Mouse (Mus musculus) midbrain, embryonic 14.5 days (tissue): Measurements from ENCODE around the gene Rab3il1. TPM values are rescaled to one million over a fixed set of nuclear protein-coding genes. Genes with fewer than 3 reads are reported as not detected.

ENCODE experiments used
- ATAC-seq: fragments of 200-750 bp; cut with Nextera tagmentation; 2 replicates; pipeline ENCODE4 v1.8.0; 2017; ENCODE audit warnings: moderate number of reproducible peaks, moderate library complexity; ENCODE audit not compliant: low FRiP score, low TSS enrichment
- DNase-seq: peaks from one replicate; pipeline ENCODE4 v3.0.0-alpha.2; 2015
- H3K27ac ChIP-seq: fragments of 300-500 bp; sonication (generic); replicated peaks from 2 replicates; pipeline ENCODE4 v1.5.1; 2014; ENCODE audit warnings: mild to moderate bottlenecking, low read depth, low read length, moderate library complexity
- H3K27me3 ChIP-seq: fragments of 300-500 bp; sonication (generic); 2 replicates; pipeline ENCODE4 v1.6.1; 2014; ENCODE audit warnings: low read length, control low read depth, mixed read lengths; ENCODE audit not compliant: control insufficient read depth, insufficient read depth
- H3K36me3 ChIP-seq: fragments of 300-500 bp; sonication (generic); 2 replicates; pipeline ENCODE4 v1.6.1; 2014; ENCODE audit warnings: low read length, control low read depth; ENCODE audit not compliant: control insufficient read depth, insufficient read depth
- H3K4me1 ChIP-seq: fragments of 300-500 bp; sonication (generic); 2 replicates; pipeline ENCODE4 v1.6.1; 2014; ENCODE audit warnings: mild to moderate bottlenecking, antibody characterized with exemption, low read length, control low read depth; ENCODE audit not compliant: control insufficient read depth, insufficient read depth
- H3K4me2 ChIP-seq: fragments of 300-500 bp; sonication (generic); 2 replicates; pipeline ENCODE4 v1.6.1; 2014; ENCODE audit warnings: mild to moderate bottlenecking, low read length, moderate library complexity
- H3K4me3 ChIP-seq: fragments of 300-500 bp; sonication (generic); replicated peaks from 2 replicates; pipeline ENCODE4 v1.5.1; 2014; ENCODE audit warnings: low read depth, low read length
- H3K9ac ChIP-seq: fragments of 300-500 bp; sonication (generic); replicated peaks from 2 replicates; pipeline ENCODE4 v1.6.1; 2014; ENCODE audit warnings: mild to moderate bottlenecking, low read length, moderate library complexity
- H3K9me3 ChIP-seq: fragments of 300-500 bp; sonication (generic); 2 replicates; pipeline ENCODE4 v1.6.1; 2016; ENCODE audit warnings: low read length, control low read depth, mixed read lengths; ENCODE audit not compliant: control insufficient read depth
- WGBS: fragments of 180-500 bp; shearing (Covaris S2); extraction: QIAGEN DNeasy Blood & Tissue Kit; methylation state at CpG from one replicate; pipeline ENCODE4 v1.1.7; 2014; 5-methylcytosine and 5-hydroxymethylcytosine counted together
- polyA plus RNA-seq: library from polyadenylated mRNA; unstranded; fragments of >200 nt; fragmentation: Nextera tagmentation; extraction: Ambion mirVana; gene quantifications from 2 replicates; pipeline ENCODE4 v1.2.1, GENCODE M21; 2014

Gene Rab3il1
- 13.3 and 19.2 TPM in 2 replicates for polyA plus RNA-seq

GRCm38 (mm10) chr19:10001206-10001969 lies at the start of gene Rab3il1, which contains the start of gene Best1:
Gene Rab3il1, plus strand, starts transcription at chr19:10001669.
Gene Best1, minus strand, starts transcription at chr19:10001633.
- no peak for DNase-seq
- no peak for ATAC-seq
- no peaks in the 10 kb centered on the region for H3K4me1 ChIP-seq
- H3K27ac ChIP-seq = no peak within 1 kb of the TSS
- H3K36me3 ChIP-seq = no peaks in the 10 kb centered on the region
- no peak within 1 kb of the TSS for H3K4me3 ChIP-seq
- no peak within 1 kb of the TSS for H3K4me2 ChIP-seq
- no peak within 1 kb of the TSS for H3K9ac ChIP-seq
- no peaks in the 10 kb centered on the region for H3K9me3 ChIP-seq
- no peaks in the 10 kb centered on the region for H3K27me3 ChIP-seq
- WGBS = 76% methylated on average over 7 of the region's 7 CpGs

- no peak for ATAC-seq
- WGBS = 80% methylated on average over 3 of the region's 3 CpGs
- 0 out of 2 replicates have a peak, but pooled peaks cover 4% of the 10 kb centered on the region for H3K4me1 ChIP-seq
These were observed 49.1 kb upstream of the Rab3il1 start for GRCm38 (mm10) chr19:9952390-9952789.

DNA sequence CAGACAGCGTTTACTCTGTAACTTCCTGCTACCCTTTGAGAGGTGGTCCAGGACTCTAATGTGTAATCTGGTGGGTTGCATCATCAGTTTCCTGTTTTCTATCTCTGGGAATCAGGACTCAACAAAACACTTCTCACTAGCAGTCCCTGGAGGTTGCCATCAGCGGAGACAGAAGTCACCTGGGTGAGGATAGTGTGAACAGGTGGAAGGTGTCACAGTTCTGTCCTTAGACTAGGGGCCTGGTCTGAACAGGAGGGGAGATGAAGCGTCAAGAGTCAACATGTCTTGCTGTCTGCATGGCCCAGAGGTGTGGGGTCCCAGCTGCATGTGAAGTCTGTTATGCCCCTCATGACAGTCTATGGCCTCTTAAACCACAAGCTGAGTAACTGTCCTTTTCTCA lies 48.6 kb upstream of the Rab3il1 start:
- Histone ChIP-seq H3K4me1 (0 out of 2 replicates have a peak, but pooled peaks cover 4% of the 10 kb centered on the region), H3K27ac (no peak overlapping the region), H3K9me3 (no peaks in the 10 kb centered on the region), H3K9ac (no peak overlapping the region), H3K4me2 (no peak overlapping the region), H3K36me3 (no peaks in the 10 kb centered on the region), H3K4me3 (no peak overlapping the region), H3K27me3 (no peaks in the 10 kb centered on the region)
- ATAC-seq (no peak), DNase-seq (no peak)
- WGBS = 93% methylated on average over 3 of the region's 3 CpGs

More at GRCm38 (mm10) chr19:9952390-9952789, 49.1 kb upstream of the Rab3il1 start:
- Histone ChIP-seq H3K27ac (no peak overlapping the region), H3K4me2 (no peak overlapping the region), H3K9me3 (no peaks in the 10 kb centered on the region), H3K4me3 (no peak overlapping the region), H3K36me3 (no peaks in the 10 kb centered on the region), H3K27me3 (no peaks in the 10 kb centered on the region), H3K9ac (no peak overlapping the region)
- DNase-seq = no peak

DNA sequence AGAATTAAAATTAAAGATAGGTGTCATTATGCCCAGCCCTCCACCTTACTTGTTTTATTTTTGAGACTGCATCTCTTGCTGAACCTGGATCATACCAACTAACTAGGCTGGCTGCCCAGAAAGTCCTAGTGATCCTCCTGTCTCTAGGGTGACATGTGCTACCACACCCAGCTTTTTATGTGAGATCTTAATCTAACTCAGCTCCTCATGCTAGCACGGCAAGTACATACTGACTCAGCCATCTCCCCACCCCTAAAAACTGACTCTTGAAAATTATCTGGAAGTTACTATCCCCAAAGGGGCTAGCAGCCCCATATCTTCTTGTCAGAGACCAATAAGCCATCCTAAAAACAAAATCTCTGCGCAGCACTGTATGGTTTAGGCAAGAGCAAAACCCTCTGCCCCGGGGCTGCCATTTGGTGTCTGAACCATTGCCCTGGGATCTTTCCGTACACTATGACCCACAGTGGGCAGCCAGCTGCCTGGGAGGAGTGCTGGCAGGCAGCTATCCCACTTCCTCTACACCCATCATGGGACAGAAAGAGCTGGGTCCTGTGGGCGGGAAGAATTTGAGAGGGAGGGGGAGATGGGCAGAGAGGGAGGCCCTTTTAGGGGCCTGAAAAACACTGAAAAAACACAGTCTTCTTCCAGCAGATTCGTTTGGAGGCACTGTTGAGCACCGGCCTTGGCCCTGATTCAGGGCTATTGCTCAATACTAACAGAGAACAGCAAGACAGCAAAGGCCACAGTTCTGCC lies 47.2 kb upstream of the Rab3il1 start:
- Histone ChIP-seq H3K4me3 (no peak overlapping the region), H3K4me1 (0 out of 2 replicates have a peak, but pooled peaks cover 4% of the 10 kb centered on the region), H3K9ac (no peak overlapping the region), H3K36me3 (no peaks in the 10 kb centered on the region), H3K4me2 (no peak overlapping the region), H3K27ac (no peak overlapping the region), H3K9me3 (no peaks in the 10 kb centered on the region), H3K27me3 (no peaks in the 10 kb centered on the region)
- ATAC-seq (no peak), DNase-seq (peak; percentile 39)
- 53% methylated on average over 7 of the region's 7 CpGs for WGBS

GRCm38 (mm10) chr19:9954811-9955202 lies 46.7 kb upstream of the Rab3il1 start:
- Histone ChIP-seq H3K36me3 (no peaks in the 10 kb centered on the region), H3K9me3 (no peaks in the 10 kb centered on the region), H3K27ac (0 out of 2 replicates have a peak overlapping the region, but pooled peaks have one; percentile 22), H3K4me2 (no peak overlapping the region), H3K27me3 (no peaks in the 10 kb centered on the region), H3K4me1 (0 out of 2 replicates have a peak, but pooled peaks cover 4% of the 10 kb centered on the region), H3K4me3 (no peak overlapping the region), H3K9ac (no peak overlapping the region)
- no peak for DNase-seq
- 44% methylated on average over 5 of the region's 5 CpGs for WGBS
- ATAC-seq = no peak

DNA sequence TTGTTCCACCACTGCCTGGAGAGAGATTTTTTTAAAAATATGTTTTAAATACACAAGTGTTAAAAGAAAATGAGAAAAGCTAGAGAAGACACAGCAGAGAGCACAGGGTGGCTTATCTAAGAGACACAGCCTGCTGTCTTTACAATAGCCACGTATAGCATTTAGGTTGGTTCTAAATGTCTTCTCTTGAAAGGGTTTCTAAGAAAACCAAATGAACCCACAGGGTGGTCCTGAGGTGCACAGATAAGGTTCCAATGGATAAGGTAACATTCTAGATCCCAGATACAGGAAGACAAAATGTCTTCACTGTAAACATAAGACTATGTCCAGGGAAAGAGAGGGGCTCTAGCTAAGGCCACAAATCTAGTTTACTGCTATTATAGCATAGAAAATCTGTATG lies 46.0 kb upstream of the Rab3il1 start:
- H3K9ac ChIP-seq = no peak overlapping the region
- H3K4me1 ChIP-seq = 0 out of 2 replicates have a peak, but pooled peaks cover 4% of the 10 kb centered on the region
- H3K27me3 ChIP-seq = no peaks in the 10 kb centered on the region
- H3K4me3 ChIP-seq = no peak overlapping the region
- no peak overlapping the region for H3K4me2 ChIP-seq
- no peaks in the 10 kb centered on the region for H3K9me3 ChIP-seq
- H3K36me3 ChIP-seq = no peaks in the 10 kb centered on the region
- DNase-seq (no peak), ATAC-seq (no peak)
- 77% methylated on average over 1 of the region's 1 CpGs for WGBS
- no peak overlapping the region for H3K27ac ChIP-seq

DNA sequence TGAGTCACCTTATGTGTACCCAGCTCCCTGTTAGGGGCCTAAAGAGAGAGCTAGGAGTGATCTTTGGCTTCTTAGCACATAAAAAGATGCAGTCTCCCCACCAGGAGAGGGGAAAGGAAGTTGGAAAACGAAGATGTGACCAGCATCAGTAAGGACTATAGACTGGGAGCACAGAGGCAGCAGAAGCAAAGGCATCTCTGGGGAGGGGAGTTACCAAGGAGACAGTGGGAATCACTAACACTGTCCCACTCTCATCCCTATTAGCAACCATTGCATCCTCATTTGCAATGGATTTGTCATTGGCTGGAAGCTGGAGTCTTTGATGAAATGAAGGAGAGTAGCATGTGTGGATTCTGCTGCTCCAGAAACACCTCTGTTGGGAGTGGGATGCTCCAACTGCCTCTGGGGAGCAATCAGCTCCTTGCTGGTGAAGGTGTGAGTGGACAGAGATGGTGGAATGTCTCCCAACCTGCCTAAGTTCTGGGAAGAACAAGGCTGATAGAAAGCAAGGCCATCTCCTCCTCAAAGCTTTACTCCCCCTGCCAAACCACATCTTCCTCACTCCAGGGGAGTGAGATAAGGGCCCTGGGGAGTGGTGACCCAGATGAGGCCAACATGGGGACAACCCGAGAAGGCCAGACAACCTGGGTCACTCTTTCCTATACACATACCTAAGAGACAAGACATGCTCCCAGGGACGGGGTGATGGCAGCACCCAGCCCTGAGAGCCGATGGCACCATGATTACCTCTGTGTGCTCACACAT lies 44.7 kb upstream of the Rab3il1 start:
- ATAC-seq = no peak
- 78% methylated on average over 4 of the region's 4 CpGs for WGBS

GRCm38 (mm10) chr19:9957965-9958364 lies 43.5 kb upstream of the Rab3il1 start:
- Histone ChIP-seq H3K36me3 (no peaks in the 10 kb centered on the region), H3K9ac (no peak overlapping the region), H3K4me2 (no peak overlapping the region), H3K27ac (no peak overlapping the region), H3K4me1 (0 out of 2 replicates have a peak, but pooled peaks cover 4% of the 10 kb centered on the region), H3K9me3 (no peaks in the 10 kb centered on the region), H3K27me3 (no peaks in the 10 kb centered on the region), H3K4me3 (no peak overlapping the region)
- ATAC-seq (no peak), DNase-seq (no peak)
- WGBS = 82% methylated on average over 5 of the region's 5 CpGs

More for the DNA sequence above, 44.7 kb upstream of the Rab3il1 start:
- Histone ChIP-seq H3K4me2 (no peak overlapping the region), H3K4me1 (0 out of 2 replicates have a peak, but pooled peaks cover 4% of the 10 kb centered on the region), H3K4me3 (no peak overlapping the region), H3K9ac (no peak overlapping the region), H3K27ac (no peak overlapping the region), H3K27me3 (no peaks in the 10 kb centered on the region), H3K9me3 (no peaks in the 10 kb centered on the region), H3K36me3 (no peaks in the 10 kb centered on the region)
- peak; percentile 39 for DNase-seq
